Mouse (Mus musculus) kidney, postnatal 14 days (tissue): ENCODE measurements around the gene St7l.

Source experiments
- DNase-seq: peaks from one replicate; pipeline ENCODE4 v3.0.0; 2022; ENCODE audit warnings: mixed read lengths

Gene St7l

GRCm38 (mm10) chr3:104905389-104905788 is 41.6 kb downstream of the St7l start:
- DNase-seq, result no peak

GRCm38 (mm10) chr3:104906007-104906406 is 42.2 kb downstream of the St7l start:
- DNase-seq, result no peak

- no peak for DNase-seq
These were observed 45.4 kb downstream of the St7l start for GRCm38 (mm10) chr3:104909195-104909594.

- no peak for DNase-seq
These were observed 51.2 kb downstream of the St7l start for GRCm38 (mm10) chr3:104914986-104915385.

- no peak for DNase-seq
These were observed 65.6 kb downstream of the St7l start for GRCm38 (mm10) chr3:104929385-104929784.

GRCm38 (mm10) chr3:104937728-104938305 is 74.0 kb downstream of the St7l start:
- no peak for DNase-seq

GRCm38 (mm10) chr3:104938327-104938726 is 74.5 kb downstream of the St7l start:
- no peak for DNase-seq

- no peak for DNase-seq
These were observed 76.9 kb downstream of the St7l start for GRCm38 (mm10) chr3:104940691-104941090.

GRCm38 (mm10) chr3:104942682-104943081 is 78.9 kb downstream of the St7l start:
- DNase-seq, result no peak

GRCm38 (mm10) chr3:104943333-104943732 is 79.5 kb downstream of the St7l start:
- DNase-seq, result no peak

- DNase-seq, result no peak
These were observed 81.1 kb downstream of the St7l start for GRCm38 (mm10) chr3:104944894-104945293.

GRCm38 (mm10) chr3:104950926-104951325 is 87.1 kb downstream of the St7l start:
- DNase-seq, result no peak

- no peak for DNase-seq
These were observed 89.3 kb downstream of the St7l start for GRCm38 (mm10) chr3:104952891-104953670.

- DNase-seq, result no peak
These were observed 90.3 kb downstream of the St7l start for GRCm38 (mm10) chr3:104954137-104954536.

- DNase-seq, result no peak
These were observed 90.7 kb downstream of the St7l start for GRCm38 (mm10) chr3:104954551-104954950.

GRCm38 (mm10) chr3:104956131-104956581 is 92.4 kb downstream of the St7l start:
- peak; percentile 39 for DNase-seq

- no peak for DNase-seq
These were observed 96.5 kb downstream of the St7l start for GRCm38 (mm10) chr3:104960026-104961000.

- DNase-seq, result peak; percentile 44
These were observed 97.6 kb downstream of the St7l start, which contains the start of gene Wnt2b for GRCm38 (mm10) chr3:104961066-104962059. TSS of gene Wnt2b (minus strand) at chr3:104961921.

- peak; percentile 44 for DNase-seq
These were observed 98.4 kb downstream of the St7l start for GRCm38 (mm10) chr3:104962141-104962611.

- DNase-seq, result no peak
These were observed 99.1 kb downstream of the St7l start for GRCm38 (mm10) chr3:104962866-104963265.
